Mouse (Mus musculus) ES-Bruce4 (cell line): ENCODE measurements around the gene Krt35.

ENCODE experiments used
- EP300 ChIP-seq: IDR thresholded peaks from 2 replicates; pipeline ENCODE4 v1.6.1; 2011; ENCODE audit warnings: low read depth, low read length; ENCODE audit not compliant: insufficient read depth
- POLR2A ChIP-seq: IDR thresholded peaks from one replicate; pipeline ENCODE4 v1.8.1; 2011; ENCODE audit warnings: low read length; ENCODE audit not compliant: insufficient read depth

- TF ChIP-seq POLR2A (no peak), EP300 (no peak)
Observed at GRCm38 (mm10) chr11:100139391-100139790, 43.4 kb upstream of the Krt35 start.
